Mouse (Mus musculus) kidney, postnatal 25 days (tissue): ENCODE data around the gene Stat5b.
A peak's percentile ranks its signal among the peaks of the same experiment; 100 is the strongest.

Experiments used
- DNase-seq, 2 experiments: peaks; one replicate each; pipeline ENCODE4 v3.0.0; 2021; ENCODE audit warnings: mixed read lengths in 2 of 2

Stat5b gene

DNA sequence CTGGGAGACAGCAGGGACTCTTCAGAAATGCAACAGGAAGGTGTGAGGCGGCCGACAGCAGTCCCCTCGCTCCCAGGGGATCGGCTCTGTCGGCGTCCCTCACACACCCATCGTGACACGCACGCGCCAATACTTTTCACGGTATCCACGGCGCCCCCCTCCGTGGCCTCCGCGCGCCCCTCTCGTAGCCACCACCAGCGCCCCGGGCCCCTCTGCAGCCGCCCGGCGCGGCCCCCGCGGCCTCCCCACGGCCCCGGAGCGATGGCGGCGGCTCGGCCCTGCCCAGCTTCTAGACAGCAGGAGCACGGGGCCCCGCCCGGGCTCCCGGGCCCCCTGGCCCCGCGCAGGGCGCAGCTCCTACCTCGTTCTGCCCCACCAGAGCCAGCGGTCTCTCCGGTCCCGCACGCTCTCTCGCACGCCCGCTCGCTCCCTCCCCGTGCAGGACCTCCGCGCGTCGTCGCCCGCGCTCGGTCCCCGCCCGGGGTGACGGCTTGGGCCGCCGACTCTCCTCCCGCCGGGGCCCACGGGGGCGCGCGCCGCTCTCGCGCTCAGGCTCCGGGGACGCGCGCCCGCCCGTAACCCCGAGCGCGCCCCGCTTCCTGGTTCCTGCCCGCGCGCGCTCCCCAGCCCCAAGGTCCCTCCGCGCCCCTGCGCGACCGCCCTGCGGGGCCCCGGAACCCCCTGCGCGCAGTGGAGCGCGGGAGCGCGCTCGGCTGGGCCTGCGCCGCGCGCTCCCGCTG lies at the start of gene Stat5b:
Stat5b (minus strand) TSS at position 687 of the 740 bp plus-strand sequence.
- peak; percentile 77 to 91 for DNase-seq

DNA sequence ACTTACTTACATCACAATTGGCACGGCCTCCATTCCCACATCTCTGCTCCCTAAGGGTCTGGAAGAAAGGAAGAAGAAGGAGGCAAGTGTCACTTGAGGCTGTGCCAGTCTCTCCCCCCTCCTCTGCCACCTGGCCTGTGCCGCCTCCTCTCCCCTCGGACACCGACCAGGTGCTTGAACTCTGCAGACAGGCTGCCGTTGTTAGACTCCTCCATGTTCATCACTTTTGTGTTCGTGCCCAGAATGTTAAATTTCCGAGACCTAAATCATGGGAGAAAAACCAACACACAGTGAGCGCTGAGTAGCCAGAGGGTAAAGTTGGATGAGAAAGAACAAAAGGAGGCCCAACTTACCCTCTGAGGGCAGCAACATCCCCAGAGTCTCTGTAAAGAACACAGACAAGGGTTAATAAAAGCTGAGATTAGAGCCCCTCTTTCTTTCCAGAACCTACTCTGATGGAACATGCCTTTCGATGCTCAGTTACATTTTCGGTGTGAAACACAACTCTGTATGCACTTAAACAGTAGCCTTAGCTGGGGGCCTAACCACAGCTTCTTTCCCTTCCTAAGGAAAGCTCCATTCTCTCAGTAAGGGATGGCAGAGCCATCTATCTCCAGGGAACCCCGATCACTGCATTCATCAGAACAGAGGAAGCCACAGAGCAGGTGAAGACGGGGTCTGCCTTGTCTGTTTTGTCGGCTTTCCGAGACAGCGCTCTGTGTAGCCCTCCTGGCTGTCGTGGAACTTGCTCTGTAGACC lies 48.1 kb upstream of the Stat5b start:
- no peak for DNase-seq

DNA sequence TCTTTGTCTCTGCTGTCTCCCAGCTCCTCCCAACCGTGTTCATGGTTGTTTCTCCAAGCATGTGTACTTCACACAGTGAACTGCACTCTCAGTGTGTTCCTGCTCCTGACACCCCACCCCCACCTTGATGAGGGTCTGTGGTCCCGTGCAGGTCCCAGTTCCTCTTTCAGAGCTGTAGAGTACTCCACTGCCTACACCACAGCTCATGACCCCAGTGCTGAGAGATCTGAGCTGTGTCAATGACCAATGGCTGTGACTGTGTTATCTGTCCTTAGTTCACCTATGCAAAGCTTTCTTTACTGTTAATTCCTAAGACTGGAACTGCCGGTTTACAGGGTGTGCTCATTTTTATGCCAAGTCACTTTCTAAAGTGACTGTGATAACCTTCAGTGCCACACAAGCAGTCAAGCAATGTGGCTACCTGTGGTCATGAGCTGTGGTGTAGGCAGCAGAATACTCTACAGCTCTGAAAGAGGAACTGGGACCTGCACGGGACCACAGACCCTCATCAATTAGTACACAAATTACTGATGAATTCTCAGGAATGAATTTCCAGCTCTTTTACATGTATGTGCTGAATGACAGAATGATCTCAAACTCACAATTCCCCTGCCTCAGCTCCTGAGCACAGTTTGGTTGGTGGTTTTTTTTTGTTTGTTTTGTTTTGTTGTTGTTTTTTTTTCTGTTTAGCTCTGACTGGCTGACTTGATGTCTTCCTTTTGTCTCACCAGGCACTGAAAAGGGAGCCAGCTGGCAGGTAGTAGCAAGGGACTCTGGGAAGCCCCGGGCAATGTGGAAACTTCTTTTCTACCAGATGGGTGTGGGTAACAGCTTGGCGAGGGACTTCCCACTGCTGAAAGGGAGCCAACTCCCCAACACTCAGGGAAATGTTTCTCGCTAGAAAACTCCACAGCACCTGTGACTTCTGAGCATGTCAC lies 47.0 kb upstream of the Stat5b start:
- no peak for DNase-seq

DNA sequence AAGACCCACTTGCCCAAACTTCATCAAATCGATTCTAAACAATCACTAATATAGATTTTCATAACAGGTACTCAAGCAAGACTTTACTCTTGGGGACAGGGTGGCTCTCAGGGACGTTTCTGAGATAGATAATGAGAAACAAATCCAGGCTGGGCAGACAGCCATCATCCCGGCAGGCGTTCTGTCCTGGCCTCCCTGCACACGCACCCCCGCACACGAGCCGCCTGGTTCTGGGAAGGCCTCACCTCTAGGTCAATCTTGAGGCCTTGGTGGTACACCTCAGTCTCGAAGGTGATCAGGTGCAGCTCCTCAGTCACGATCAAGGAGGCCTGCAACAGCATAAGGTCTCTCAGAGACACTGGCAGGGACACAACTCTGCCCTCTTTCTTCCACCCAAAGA lies 45.6 kb upstream of the Stat5b start:
- DNase-seq: no peak

DNA sequence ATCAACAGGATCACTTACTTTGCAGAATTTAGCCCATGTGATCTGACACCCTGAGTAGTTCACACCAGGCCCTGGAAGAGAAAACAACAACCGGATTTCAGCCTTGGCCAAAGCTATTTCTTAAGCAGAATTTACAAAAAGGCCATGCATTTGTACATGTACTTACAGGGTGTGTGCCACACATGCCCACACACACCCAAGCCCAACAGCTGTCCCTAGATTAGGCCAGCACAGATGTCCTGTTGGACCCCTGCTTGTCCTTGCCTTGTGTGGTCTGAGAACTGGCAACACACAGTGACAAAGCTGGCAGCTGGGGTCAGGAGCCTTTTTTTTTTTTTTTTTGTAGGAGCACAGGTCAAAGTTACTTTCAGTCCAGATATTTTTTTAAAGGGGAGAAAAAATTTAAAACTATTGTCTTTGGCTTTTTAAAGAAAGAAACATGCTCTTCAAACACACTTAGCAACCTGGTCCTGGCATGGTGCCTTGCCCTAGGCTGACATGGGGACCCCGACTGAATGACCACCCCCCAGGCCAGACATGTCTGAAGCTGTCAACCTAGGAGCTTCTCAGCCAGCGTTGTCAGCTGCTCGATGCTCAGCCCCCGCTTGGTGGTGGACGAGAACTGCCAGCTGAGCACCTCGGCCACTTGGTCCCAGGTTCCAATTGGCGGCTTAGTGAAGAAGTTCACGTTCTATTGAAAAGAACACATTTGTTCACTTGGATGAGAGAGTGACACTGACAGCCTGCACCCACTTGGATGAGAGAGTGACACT lies 43.8 kb upstream of the Stat5b start:
- no peak for DNase-seq

DNA sequence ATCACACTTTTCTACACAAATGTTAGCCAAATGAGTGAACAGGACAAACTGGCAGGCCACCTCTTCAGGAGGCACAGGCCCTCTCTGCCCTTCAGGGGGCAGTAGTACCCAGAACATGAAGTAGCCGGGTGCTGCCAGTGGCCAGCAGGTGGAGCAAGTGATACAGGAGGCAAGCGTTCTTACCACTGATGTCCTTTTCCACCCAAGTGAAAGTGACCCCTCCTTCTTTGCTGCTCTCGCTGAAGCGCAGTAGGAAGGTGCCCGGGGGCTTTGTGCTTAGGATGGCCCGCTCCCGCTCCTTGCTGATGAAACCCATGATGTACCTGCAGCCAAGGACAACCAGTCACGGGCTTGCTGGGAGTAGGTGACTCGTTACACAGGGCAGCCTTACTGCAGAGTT lies 43.0 kb upstream of the Stat5b start:
- peak; percentile 91 for DNase-seq

DNA sequence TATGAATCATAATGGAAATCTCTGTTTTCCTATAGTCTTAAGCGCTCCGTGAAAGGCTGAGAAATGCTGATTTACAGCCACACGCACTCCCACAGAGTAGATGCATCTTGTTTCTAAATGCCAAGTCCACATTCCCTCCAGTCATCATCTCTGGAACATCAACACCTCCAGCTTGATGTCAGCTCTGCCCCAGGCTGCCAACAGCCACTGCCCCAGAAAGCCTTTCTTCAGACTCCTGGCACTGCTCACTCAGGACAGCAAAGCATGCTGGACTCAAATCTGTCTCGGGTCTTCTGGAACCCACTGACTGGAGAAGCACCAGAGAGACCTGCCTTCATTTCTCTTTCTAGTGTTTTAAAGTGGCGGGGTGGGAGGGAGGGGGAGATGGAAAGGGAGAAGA lies 41.9 kb upstream of the Stat5b start:
- DNase-seq: no peak

DNA sequence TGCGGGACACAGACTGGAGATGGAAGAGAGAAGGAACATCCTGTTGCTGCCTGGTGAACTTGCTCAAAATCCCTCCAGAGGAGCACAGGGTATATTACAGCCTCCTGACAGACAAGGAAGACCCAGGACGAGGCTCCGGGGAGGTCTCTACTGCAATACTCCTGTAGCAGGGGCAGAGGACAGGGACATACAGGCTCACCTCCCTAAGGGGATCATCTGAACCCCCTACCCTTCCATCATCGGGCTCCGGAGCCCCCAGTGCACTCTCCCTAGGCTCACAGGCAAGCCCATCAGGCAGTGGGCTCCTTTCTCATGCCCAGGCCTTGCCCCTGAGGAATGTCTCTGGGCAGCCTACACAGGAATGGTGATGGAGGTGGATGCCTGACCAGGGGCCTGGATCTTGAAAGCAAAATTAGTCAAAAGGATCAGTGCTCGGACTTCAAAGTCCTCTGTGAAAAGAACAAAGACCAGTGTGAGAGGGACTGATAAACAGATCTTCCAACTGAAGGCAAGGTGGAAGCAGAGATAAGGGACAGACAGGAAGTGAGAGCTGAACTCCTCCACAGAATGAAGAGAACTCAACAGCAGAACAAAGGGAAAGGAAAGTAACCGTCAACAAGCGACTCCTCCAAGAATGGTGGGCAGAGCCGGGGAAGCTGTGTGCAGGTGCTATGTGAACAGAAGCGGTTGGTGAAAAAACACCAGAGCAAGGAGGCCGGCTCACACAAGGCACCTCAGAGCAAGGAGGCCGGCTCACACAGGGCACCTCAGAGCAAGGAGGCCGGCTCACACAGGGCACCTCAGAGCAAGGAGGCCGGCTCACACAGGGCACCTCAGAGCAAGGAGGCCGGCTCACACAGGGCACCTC lies 41.0 kb upstream of the Stat5b start:
- no peak for DNase-seq

DNA sequence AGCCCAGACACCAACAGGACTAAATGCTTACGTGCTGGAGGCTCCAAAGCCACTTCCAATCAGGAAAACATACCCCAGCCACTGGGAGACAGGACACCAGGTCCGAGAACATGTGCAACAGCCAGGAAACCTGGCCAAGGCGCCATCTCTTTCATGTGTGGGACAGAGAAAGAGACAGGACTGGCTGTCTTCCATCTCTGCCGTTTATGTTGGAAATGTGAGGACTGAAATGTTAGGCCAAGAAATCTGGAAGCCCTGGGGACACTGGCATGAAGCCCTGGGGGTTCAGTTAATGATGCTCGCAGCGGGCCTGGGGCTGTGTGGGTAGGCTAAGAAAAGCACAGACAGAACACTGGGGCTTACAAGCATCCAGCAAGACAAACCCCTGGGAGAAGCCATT lies 40.0 kb upstream of the Stat5b start:
- DNase-seq: no peak

DNA sequence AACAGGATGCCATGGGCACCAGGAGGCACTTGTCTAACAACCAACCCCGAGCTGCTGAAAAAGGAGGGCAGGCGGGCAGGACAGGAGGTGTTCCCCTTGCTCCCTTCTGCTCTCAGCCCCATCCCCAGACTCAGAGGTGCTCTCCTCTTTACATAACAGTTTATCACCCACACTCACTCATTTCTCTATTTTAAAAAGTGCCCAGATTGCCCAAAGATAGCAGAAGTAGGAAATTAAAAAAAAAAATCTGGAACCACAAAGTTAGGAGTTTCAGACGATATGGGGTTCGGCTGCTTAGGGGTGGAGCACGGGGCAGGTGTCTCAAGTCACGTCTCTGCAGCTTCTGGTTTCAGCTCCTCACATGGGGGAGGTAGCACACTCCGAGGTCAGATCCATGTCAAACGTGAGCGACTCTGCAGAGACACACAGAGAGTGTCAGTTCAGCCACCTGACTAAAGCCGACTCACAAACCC lies 37.9 kb upstream of the Stat5b start:
- no peak for DNase-seq

DNA sequence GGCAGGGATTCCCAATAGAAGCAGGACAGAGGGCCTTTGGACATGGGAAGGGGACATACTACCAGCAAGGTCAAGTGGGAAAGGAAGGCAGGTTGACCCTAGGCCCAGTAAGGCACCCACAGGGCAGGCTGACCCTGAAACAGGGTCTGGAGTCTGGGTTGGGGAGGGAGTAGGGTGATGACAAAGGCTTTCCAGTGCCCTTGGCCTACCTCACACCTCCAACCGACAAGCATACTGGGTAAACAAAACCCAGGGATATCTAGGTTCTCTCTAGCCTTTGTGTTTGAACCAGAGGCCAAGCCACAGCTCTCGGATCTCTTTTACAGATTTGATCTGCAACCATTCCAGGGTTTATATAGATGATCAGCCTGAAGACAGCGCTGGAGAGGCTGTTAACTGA lies 37.2 kb upstream of the Stat5b start:
- no peak for DNase-seq

DNA sequence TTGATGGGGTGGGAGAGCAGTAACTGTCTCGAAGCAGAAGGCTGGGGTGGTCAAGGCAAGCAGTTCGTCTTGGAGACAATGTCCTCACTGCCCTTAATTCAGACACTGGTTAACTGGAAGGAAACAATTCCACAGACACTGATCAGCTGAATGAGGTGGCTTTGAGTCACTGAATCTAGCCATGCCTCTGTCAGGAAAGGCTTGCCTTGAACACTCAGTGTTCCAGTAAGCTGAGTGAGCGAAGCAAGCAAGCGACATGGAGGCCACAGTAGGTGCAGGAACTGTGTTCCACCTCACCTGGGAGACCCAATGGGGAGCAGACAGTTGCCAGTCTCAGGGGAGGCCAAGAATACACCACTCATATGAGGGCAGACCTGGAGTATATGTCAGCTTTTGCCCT lies 36.7 kb upstream of the Stat5b start:
- DNase-seq: no peak

DNA sequence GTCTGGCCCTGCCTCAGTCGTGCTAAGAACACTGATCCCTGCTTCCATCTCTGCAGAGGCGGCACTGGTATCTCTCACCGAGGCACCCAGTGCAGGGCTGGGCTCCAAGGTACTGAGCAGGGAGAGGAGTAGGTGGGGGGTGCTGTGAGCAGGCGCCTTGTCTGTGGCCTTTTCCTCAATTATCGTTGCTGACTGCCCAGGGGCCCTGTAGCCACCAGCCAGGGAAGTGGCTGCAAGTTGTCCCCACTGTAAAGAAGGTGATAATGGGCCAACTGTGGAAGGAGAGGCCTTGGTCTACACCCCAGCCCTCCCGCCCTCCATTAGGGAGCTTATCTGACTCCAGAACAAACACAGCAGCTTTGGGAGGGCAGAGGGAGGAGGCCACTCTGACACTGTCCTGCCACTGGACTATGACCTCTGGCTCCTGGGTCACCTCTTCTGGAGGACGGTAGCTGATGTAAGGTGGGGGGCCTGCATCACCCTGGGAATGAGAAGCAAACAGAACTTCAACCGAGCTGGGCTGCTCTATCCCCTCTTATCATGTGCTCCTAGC lies 35.7 kb upstream of the Stat5b start:
- no peak for DNase-seq

DNA sequence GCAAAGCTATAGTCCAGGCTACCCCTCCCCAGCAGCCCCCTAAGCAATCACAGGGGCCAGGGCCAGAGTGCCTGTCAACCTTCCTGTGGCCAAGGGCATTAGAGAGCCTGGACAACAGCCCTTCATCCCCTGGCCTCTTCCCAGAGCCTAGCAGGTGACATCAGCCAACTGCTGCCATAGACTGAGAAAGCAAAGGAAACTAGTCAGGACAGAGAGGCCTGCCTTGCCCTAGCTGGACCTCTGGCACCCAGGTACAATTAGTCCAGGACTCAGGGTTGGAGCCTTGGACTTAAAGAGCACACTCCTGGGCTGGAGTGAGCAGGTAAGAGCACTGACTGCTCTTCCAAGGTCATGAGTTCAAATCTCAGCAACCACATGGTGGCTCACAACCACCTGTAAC lies 34.9 kb upstream of the Stat5b start:
- DNase-seq: no peak

DNA sequence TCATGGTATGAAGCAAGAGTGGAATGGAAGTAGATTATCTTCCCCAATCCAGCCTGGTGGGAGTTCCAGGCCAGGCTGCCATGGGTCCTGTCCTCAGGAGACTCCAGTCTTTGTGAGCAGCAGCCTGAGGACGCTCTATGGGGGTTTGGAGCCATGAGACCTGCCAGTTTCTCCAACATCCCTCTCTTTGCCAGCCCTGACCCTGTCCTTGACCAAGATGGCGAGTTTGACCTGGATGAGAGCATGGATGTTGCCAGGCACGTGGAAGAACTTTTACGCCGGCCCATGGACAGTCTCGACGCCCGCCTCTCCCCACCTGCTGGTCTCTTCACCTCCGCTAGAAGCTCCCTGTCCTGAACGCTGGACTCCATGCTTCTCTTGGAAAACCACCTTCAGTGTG lies 33.1 kb upstream of the Stat5b start:
- DNase-seq: no peak

DNA sequence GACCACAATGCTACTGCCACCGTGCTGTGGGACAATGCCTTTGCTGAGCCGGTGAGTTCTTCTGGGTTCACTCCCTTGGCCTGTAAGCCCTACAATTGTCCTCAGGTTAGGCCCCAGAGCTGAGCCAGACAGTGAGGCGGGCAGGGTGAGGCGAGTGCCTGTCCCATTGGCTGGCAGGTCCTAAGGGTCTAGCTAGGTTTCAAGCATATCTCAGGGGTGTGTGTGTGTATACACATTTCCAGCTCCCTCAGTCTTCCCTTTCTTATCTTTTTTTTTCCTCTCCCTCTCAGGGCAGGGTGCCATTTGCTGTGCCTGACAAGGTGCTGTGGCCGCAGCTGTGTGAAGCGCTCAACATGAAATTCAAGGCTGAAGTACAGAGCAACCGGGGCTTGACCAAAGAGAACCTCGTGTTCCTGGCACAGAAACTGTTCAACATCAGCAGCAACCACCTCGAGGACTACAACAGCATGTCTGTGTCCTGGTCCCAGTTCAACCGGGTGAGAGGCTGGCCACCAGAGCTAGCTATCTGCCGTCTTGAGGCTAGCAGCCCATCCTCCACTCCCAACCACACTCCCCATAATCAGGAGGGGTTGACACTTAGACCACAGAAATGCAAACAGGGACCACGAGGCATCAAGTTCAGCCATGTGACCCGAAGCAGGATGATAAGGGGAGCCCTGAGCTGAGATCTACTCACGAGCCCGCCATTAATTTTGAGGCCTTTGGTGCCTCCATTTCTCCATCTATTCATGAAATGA lies 29.0 kb upstream of the Stat5b start:
- DNase-seq: no peak

DNA sequence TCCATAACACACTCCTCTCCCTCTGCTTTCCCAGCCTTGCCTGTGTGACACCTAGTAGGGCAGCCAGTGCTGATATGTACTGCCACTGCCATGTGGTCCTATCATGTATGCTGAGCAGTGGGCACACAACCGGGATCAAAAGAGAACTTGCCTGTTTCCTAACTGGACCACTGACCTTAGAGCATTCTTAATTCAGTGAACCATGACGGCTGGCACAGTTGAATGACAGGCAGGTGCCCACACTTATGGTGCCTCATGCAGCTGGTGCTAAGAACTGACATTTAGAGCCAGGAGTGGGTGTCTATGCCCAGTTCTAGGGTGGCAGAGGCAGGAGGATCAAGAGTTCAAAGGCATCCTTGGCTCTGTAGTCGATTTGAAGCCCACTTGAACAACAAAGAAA lies 25.2 kb upstream of the Stat5b start:
- peak; percentile 47 to 73 for DNase-seq

DNA sequence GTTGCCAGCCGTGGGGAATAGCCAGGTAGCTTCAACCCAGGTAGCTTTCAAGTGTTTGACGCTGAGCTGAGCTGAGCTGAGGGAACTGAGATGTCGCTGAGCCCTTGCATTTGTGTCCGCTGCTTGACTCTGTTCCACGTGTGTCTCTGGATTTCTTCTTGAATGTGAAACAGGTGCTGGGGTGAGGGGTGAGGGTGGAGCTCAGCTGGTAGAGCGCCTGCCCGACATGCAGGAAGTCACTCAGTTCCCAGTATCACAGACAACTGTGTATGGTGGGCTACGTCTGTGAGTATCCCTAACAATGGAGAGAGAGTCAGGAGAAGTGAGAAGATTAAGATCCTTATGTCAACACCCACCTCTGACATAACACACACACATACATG lies 20.4 kb upstream of the Stat5b start:
- no peak for DNase-seq

DNA sequence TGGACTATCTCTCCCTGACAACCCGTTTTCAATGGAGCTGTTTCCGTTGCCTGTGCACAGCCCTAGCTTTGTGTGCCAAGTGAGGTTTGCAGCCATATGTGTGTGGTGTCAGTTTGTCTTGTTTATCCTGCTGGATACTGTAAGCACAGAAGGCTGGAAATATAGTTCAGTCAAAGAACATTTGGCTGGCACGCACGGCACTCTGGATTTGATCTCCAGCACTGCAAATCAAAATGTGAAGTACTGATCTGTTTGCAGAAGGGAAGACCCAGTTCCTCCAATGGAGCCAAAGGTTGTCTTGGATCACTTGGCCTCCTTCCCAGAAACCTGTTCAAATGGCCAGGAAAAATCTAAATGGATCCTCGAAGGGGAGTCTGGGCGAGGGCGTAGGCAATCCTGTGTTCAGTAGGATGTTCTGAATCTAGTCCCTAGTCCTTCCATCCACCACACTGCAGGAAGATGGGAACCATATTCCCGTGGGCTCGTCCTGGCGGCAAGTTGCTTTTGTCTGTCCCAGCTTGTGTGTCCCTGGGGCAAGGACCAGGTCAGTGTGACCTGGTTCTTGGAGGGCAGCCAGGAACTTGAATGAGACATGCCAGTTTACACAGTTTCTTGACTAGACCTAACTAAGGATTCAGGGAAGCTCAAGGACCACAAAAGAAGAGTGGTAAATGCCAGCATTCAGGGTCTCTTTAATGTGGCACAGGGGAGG lies 19.9 kb upstream of the Stat5b start:
- peak; percentile 74 to 82 for DNase-seq

DNA sequence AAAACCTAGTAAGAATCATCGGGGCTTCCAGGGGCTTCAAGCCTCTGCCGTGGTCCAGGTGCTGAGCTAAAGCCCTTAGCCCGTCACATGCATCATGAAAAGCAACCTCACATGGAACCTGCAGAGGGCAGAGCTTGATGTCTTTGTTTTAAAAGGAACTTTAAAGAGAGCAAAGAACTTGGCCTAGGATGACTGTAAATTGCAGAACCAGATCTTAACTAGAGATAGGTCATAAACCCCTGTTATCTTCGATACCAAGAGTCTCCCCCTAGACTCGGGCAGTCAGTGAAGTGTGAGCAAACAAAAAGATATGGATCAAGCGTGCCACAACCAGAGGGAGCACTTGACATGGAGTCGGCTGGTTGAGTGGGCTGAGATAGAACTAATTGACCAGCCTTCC lies 15.1 kb upstream of the Stat5b start:
- DNase-seq: no peak
